Mouse (Mus musculus) naive thymus-derived CD4-positive, alpha-beta T cell, adult 2 months (primary cell): ENCODE measurements around the gene Rab25.
"Not testable (repeated sequence)": the region's sequence is repeated elsewhere in the genome, so short reads cannot be mapped to it uniquely, and the experiment has no call there.

Experiments
- DNase-seq: peaks from one replicate; pipeline ENCODE4 v3.0.0-alpha.2; 2011; ENCODE audit warnings: low read depth

Rab25 gene

DNA sequence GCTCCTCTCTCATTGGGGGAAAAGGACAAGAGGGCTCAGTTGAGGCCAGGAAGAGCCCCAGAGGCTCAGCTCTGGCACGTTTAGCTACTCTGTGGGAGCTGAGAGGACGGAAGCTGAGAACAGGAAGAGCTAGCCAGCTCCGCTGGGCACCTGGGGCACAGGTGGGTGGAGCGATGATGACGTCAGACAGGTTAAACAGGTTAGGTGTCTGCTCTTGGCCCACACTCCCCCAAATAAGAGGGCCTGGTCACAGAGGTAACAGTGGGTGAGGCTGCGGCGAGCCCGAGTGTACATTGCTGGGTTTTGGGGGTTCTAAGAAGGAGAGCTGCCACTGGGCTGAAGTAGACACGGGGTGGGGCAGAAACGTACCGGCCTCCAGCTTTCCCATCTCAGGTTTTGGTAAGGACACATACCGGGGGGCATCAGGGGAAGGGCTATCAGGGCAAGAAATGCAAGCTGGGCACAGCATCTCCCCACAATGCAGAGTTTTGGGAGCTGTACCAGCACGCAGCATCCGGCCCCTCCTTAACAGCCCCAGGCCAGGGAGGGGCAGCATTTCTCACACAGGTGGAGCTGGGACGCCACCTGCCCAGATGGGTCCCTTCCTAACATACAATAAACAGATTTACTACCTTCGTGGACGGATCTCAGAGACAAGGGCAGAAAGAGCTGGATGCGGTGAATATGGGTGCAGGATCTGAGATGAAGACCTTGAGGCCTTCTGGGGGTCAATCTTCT lies at the start of gene Rab25:
Gene Rab25 (minus strand): TSS at position 121 of the 738 bp plus-strand sequence.
- DNase-seq, result no peak

DNA sequence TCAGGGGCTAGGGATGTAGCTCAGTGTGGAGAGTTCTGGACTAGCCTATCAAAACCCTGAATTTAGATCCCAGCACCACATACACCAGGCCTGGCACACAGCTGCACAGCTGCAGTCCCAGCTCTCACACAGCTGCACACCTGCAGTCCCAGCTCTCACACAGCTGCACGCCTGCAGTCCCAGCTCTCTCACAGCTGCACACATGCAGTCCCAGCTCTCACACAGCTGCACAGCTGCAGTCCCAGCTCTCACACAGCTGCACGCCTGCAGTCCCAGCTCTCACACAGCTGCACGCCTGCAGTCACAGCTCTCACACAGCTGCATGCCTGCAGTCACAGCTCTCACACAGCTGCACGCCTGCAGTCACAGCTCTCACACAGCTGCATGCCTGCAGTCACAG lies 48.4 kb upstream of the Rab25 start:
- DNase-seq, result not testable (repeated sequence)

DNA sequence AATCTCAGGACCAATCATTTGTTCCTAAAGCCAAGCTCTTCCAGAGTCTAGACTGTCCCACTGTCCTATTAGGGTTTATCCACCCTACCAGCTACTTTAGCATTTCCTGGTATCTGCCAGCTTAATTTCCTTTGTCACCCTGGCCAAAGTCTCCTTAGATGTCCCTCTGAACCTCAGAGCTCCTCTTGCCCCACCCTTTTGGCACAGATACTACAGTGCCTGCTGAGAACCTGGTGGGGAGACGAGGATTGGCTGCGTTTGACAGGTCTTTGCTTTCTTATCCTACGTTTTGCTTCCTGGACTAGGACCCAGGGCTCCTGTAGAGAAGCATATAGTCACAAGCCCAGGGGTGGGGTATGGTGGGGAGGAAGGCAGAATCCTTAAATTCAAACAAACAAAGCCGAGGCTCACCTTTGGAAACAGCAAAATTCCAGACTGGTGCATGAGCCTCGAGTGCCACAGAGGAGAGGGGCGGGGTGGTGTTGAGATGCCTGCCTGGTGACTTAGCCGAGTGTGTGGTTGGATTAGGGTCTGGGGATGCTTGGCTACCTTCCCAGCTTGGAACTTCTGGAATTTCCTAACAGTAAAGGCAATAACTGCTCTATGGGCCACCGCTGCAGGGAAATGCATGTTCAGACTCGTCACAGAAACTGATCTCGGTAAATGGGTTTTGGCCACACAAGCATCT lies 45.9 kb upstream of the Rab25 start:
- DNase-seq, result no peak

- DNase-seq, result peak; percentile 61
Observed at GRCm38 (mm10) chr3:88592942-88593576, 45.0 kb upstream of the Rab25 start.

- peak; percentile 90 for DNase-seq
Observed at GRCm38 (mm10) chr3:88591950-88592731, 44.0 kb upstream of the Rab25 start.

DNA sequence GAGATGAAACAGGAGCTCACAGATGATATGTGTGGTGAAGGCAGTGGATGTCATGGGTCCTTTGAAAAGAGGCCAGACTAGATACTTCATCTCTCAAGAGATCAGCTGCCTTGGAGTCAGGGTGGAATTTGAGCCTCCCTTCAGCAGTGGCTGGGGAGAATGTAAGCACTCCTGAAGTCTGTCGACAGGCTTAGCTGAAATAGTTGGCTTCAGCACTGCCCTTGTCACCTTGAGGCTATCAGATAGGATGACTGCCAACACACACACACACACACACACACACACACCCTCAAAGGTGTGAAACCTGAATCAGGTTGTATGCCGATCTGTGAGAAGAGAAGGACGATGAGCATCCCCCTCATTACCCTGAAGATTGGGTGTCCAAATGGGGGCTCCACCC lies 42.9 kb upstream of the Rab25 start:
- no peak for DNase-seq

DNA sequence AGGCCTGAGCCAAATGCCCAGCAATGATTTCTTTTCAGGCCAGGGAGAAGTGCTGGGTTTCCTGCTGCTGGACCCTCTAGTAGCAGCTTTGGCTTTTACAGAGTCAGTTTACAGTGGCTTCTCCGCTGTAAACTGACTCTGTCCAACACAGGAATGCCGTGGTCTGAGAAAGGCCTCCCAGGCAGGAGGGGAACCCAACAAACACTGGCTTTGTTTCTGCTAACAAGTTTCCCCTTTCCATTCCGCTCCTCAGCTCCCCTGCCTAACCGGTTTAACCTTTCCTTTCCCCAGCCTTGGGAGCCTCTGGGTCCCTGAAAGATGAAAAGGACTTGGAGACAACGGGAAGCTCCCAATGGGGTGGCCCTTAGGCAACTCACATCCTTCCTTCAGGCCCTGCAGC lies 42.1 kb upstream of the Rab25 start:
- DNase-seq, result no peak

- no peak for DNase-seq
Observed at GRCm38 (mm10) chr3:88586640-88587039, 38.5 kb upstream of the Rab25 start.

DNA sequence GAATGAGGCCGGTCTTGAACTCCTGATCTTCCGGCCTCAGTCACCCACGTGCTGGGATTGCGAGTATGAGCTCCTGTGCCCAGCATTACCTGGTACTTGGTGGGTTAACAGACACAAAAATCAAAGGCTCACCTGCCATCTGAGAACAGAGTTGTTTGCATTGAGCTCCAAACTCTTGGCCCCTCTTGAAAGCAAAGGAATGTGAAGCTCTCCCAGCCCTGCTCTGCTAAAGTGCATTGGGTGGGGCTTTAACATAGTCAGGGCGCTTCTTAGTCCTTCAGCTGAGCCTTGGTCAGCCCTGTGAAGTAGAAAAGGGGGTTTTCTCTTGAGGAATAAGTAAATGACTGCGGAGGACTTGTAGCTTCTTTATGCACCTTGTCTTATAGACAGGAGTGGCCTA lies 37.7 kb upstream of the Rab25 start:
- no peak for DNase-seq

- DNase-seq, result peak; percentile 79
Observed at GRCm38 (mm10) chr3:88579454-88580117, 31.5 kb upstream of the Rab25 start.

- DNase-seq, result no peak
Observed at GRCm38 (mm10) chr3:88578498-88579424, 30.7 kb upstream of the Rab25 start.

DNA sequence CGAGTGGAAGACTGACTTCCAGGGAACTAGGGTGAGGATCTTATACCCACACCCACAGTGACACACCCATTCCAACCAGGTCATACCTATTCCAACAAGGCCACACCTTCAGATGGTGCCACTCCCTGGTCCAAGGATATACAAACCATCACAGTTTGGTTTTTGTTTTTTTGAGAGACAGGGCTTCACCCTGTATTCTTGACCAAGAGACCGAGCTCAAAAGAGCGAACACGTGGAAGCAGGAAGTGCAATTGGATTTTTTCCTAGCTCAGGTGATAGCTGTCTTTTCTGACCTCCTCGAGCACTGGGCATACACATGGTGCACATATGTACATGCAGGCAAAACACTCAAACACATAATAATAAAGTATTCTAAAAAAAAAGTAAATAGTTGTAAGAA lies 29.7 kb upstream of the Rab25 start:
- DNase-seq, result not testable (repeated sequence)

- no peak for DNase-seq
Observed at GRCm38 (mm10) chr3:88575540-88575939, 27.4 kb upstream of the Rab25 start, which contains the start of gene Ssr2. Gene Ssr2 (plus strand): TSS chr3:88575876.

DNA sequence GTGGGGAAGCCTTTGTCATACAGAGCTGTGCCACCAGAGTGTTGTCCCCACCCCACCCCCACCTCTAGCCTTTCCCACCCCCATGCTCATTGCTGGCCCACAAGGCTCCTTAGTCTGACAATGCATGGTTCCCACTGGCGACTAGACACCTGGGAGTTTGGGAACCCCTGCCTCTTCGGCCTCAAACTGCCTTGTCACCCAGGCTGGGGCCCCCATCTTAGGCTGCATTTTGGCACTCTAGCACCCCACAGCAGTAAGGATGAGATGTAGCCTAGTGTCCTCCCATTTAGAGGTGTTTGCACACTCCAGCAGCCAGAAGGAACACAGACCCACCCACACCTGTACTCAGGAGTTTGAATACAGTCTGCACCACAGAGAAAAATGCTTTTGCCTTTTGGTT lies 25.7 kb upstream of the Rab25 start:
- no peak for DNase-seq

- DNase-seq, result no peak
Observed at GRCm38 (mm10) chr3:88572835-88573234, 24.7 kb upstream of the Rab25 start.

DNA sequence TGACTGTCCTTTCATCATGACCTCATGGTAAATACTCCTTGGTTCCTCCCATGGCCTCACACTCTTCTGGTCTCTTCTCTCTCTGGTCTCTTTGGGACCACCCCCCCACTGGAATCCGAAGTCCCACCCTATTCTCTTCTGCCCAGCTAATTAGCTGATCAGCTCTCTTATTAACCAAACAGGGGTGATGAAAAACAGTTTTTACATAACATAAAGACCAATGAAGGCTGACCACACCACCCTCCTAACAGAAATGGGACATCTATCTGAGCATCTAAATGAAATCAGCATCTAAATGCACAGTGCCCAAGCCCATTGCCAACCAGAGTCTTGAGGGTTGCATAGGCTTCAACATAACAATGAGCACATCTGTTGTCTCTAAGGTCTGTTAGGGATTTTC lies 23.8 kb upstream of the Rab25 start:
- DNase-seq, result no peak

DNA sequence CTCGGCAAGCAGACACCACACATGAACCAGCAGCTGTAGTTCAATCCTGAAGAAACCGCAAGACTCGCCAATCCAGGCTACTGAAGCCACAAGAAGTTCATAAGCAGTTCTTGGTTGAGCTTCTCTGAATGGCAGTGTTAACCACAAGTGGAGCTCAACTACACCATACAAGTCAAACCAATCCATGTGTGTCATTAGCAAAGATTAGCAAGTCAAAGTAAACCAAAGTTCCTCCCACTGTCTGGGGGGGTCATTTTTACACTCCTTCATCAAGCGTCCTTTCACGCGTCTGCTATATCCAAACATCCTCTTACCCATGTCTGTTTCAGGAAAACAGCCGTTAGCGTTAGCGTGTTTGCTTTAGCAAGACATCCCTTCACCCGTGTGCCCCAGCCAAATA lies 22.2 kb upstream of the Rab25 start:
- no peak for DNase-seq

DNA sequence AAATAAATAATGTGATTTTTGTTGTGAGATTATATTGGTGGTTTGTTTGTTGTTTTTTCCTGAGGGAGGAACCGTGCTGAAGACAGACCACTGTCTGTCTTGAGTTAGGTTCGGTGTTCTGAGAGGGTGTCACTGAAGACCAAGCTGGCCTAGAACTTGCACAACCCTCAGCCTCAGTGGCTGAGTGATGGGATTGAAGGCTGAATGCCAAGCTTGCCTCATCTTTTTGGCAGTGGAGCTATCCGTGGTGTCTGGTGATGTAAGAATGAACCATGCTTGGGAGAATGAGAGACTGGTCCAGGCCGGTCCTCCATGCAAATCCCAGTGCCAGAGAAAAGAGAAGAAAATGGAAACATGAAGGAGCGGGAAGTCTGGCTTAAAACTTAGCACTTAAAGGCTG lies 21.6 kb upstream of the Rab25 start:
- DNase-seq, result no peak

DNA sequence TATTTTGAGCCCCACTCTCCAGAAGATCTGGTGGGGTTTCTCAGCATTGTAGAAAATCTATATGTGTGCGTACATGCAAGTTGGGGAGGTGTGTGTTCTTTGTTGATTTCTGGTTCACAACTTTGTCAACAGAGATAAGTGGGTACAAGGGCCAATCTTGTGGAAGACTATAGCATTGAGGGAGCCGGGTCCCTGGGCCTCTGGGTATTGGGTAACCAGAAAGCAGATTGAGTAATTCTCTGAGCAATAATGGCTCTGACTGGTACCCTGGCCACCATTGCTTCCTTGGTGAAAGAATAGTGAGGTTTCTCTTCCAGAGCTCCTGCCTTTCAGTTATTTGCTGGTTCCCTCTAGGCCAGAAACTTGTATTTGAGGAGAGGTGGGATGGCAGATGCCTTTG lies 21.0 kb upstream of the Rab25 start:
- no peak for DNase-seq

- no peak for DNase-seq
Observed at GRCm38 (mm10) chr3:88568615-88569014, 20.5 kb upstream of the Rab25 start.

- no peak for DNase-seq
Observed at GRCm38 (mm10) chr3:88567892-88568291, 19.8 kb upstream of the Rab25 start.
